Mouse (Mus musculus): ENCODE data around the gene Sntb2. TPM values are rescaled to one million over a fixed set of nuclear protein-coding genes. Genes with fewer than 3 reads are reported as not detected.
"Not testable (repeated sequence)": the region's sequence is repeated elsewhere in the genome, so short reads cannot be mapped to it uniquely, and the experiment has no call there.

The Sntb2 gene
- total RNA-seq, 4 experiments from 2014 or later = 10.6 to 11.6 (median 11.3) TPM

DNA sequence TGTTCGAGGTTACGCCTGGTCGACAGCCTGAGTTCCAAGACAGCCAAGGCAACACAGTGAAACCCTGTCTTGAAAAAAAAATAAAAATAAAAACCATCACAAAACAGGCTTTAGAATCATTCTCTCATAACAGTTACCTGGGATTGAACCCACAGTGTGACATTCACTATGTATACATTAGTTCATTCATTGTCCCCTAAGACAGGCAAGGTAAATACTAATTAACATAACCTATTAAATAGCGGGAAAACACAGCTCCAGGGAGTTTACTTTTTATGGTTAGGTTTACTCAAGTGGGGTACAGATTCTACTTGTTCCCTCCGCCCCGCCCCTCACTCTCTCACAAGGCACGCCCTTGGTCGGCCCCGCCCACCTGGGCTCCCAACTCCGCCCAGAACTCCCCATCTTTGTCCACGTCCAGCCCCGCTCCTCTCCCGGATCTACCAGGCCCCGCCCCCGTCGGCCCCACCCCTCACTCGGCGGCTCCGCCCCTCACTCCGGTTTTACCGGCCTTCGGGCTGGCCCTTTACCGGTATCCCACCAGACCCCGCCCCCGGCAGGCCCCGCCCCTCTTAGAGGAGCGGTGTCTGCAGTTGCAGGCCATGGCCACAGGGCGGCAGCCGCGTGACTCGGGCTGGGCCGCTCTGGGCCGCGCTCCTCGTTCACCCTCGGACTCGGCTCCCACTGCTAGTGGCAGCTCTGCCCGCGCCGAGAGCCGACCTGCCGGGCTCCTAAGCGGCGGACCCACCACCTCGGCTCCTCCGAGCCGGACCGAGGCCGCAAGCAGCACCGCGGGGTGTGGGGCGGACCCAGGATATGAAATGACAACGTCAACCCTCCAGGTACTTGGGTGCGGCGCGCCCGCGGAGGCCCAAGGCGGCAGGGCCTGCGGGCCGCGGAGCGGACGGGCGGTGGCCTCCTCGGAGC, 95.4 kb downstream of the Sntb2 start, which contains the start of gene Vps4a:
TSS of gene Vps4a (plus strand) at position 573 of the 927 bp plus-strand sequence.
- DNase-seq (ENCODE audit: low spot score) = peak; percentile 94

DNA sequence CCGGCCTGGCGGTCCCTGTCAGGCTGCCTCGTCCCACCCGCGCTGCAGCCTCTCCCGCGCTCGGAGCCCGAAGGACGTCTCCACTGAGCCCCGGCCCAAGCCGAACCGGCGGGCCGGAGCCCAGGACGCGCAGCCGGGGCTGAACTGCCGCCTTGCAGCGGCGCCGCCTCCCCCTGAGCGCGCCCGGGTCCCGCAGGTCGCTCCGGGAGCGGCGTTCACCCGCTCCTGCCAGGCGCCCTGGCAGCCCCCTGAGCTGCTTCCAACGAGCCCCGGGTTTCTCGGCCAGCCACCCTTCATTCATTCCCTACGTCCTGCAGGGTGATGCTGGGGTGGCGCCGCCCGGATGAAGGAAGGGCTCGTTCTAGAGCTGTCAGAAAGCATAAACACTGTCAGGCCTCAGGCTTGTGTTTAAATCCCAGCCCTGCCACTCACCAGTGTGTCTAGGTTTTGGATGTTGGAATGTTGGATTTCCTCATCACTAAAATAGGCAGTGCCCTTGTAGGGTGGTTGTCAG, 96.1 kb downstream of the Sntb2 start:
- no peak for DNase-seq (ENCODE audit: low spot score)

GRCm38 (mm10) chr8:107033609-107034008, 98.1 kb downstream of the Sntb2 start:
- not testable (repeated sequence) for DNase-seq (ENCODE audit: low spot score)

GRCm38 (mm10) chr8:107035641-107036040, 100.1 kb downstream of the Sntb2 start:
- no peak for DNase-seq (ENCODE audit: low spot score)

DNA sequence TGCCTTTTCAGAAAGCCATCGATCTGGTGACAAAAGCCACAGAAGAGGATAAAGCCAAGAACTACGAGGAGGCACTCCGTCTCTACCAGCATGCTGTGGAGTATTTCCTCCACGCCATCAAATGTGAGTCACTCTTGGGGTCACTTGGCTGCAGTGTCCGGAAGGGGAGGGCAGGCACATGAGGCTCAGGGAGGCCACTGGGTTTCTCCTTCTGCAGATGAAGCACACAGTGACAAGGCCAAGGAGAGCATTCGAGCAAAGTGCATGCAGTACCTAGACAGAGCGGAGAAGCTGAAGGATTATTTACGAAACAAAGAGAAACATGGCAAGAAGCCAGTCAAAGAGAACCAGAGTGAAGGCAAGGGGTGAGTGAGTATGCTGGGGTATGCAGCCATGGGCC, 101.1 kb downstream of the Sntb2 start:
- no peak for DNase-seq (ENCODE audit: low spot score)

DNA sequence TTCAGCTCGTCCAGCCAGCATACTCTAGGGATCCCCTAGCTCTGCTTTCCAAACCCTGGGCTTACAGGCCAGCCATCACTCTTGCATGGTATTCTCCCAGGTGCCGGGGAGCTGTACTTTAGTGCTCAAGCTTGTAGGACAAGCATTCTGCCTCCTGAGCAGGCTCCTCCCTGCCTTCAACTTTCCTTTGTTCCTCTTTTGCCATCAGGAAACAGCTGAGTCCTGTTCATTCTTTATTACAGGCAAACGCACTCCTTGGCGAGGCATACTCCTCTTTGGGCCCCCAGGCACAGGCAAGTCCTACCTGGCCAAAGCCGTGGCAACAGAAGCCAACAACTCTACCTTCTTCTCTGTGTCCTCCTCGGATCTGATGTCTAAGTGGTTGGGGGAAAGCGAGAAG, 105.1 kb downstream of the Sntb2 start:
- no peak for DNase-seq (ENCODE audit: low spot score)

- DNase-seq (ENCODE audit: low spot score) = no peak
Observed at GRCm38 (mm10) chr8:107045478-107045877, 109.9 kb downstream of the Sntb2 start.

DNA sequence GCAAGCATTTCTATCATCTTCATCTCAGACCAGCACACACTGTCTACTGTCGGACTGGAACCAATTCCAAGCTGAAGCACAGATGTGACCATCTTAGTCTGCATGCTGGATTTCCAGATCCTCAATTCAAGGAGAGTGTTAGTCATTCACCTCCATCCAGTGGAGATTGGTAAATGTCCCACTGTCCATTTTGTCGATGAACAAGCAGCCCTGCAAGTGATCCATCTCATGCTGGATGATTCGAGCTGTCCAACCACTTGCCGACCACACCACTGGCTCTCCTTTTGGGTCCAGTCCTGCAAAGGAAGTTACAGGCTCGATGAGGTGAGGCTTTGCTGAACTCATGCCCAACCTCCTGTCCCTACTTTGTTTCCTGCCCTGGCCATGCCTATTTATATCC, 111.4 kb downstream of the Sntb2 start:
- no peak for DNase-seq (ENCODE audit: low spot score)

DNA sequence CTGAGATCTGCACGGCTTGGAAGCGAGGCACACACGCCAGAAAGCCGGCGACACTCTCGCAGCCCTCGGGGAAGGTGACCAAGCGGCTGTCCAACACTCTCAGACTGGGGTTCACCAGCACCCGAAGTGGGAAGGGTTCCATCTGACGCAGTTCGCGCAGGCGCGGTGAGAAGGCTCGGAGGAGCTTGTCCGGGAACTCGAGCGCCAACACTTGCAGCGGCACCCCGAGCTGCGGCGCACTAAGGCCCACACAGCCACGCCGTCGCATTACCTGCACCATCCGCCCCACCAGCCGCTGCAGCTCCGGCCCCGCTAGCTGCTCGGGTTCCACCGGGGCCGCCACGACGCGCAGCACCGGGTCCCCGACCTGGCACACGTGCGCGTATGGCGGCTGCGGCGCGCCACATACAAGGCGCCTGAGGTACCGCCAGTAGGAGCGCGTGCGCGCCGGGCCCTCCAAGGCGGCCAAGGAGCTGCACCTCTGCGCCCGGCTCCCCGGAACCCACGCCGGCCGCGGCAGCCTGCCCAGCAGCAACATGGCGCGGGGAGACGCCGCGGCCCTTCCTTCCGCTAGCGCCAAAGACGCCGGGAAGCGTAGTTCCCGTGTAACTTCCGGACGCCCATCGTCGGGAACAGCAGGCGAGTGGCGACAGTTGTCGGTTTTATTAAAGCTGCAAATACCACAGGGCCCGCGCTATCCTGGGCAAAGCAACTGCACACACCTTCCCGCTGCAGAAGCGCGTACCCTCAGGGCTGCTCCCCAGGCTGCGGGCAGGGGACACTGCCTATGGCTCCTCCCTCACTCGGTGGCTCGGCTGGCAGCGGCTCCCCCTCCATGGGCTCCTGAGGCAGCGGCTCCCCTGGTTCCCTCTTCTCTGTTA, 112.8 kb downstream of the Sntb2 start, which contains the start of gene Pdf:
TSS of gene Pdf (minus strand) at position 554 of the 881 bp plus-strand sequence.
- DNase-seq (ENCODE audit: low spot score) = peak; percentile 80

GRCm38 (mm10) chr8:107049480-107049879, 113.9 kb downstream of the Sntb2 start:
- DNase-seq (ENCODE audit: low spot score) = no peak

DNA sequence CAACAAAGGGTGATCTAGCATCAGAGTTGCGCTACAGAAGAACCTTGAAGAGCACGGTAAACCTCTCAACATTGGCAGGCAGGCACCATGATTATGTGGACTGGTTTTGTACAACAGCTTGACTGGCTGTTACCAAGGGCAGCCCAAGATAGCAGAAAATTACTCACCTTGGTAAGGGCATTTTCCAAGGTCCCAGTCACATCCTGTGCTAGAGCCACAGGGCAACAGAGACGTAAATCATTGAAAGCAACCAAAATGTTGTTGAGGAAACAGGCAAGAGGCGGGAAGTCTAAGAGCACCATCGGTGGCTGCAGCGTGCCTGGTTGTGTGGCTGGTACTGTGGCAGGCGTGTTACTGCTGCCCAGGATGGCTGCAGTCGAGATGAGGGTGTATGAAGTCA, 116.5 kb downstream of the Sntb2 start:
- no peak for DNase-seq (ENCODE audit: low spot score)

DNA sequence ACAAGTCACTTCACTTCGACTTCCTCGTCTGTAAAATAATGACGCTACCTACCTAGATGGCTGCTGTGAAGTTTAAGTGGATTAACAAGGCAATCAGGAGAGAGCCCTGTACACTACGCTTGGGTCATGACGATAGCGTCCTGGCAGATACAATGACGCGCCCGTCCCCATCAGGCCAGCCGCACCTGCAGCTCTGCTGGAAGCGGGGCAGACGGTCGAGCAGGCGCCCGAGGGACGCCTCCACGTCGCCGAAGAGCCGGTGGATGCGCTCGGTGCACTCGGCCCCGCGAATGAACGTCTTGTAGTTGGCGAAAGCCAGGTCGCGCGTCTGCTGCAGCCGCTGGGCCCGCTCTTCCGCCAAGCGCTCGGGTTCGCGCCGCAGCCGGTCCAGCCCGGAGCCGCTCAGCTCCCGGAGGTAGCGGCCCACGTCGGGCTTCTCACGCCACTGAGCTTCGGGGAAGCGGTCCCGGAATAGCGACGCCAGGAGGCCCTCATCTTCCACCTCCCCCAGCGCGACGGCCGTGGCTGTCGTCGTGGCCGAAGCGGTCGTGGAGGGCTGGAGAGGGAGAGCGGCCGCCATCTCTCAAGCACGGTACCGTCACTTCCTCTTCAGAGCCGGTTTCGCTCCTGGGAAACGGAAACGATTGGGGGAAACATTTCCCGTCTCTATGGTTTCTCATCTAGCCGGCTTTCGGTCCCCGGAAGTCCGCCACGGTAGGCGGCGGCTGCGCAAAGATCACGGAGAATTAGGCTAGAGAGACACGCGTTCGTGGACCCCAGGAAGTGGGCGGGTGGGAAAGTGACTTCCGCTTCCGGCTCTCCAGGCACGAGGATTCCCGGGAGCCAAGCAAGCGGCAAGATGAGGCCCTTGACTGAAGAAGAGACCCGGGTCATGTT, 120.8 kb downstream of the Sntb2 start, which contains the start of the genes Cog8 and Nip7:
TSS of gene Cog8 (minus strand) at position 614 of the 897 bp plus-strand sequence.
TSS of gene Nip7 (plus strand) at position 802 of the 897 bp plus-strand sequence.
- DNase-seq (ENCODE audit: low spot score) = peak; percentile 98

- DNase-seq (ENCODE audit: low spot score) = no peak
Observed at GRCm38 (mm10) chr8:107056973-107057369, 121.4 kb downstream of the Sntb2 start.

- no peak for DNase-seq (ENCODE audit: low spot score)
Observed at GRCm38 (mm10) chr8:107062613-107063012, 127.1 kb downstream of the Sntb2 start.

- no peak for DNase-seq (ENCODE audit: low spot score)
Observed at GRCm38 (mm10) chr8:107065511-107066496, 130.3 kb downstream of the Sntb2 start, which contains the start of gene Tmed6. Tmed6 (minus strand) TSS chr8:107065644.
